Mouse (Mus musculus): ENCODE results near the gene Polr1c.

DNA sequence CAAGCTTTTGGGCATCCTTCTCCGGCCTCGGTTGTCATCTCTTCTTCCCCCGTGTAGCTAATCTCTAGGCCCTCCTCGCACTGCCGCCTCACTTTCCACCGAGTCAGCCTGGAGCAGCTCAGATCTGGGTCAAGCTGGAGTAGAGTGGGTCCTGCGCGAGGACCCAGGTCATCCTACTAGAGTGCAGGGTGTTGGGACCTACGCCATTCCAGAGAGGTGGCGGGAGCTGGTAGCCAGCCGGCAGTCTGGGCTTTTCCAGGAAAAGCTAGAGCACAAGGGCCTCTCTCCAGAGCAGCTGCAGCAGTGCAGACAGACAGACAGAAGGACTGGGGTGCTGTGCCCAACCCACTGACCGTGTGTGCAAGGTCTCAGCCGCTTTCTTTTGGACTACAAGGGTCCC is 5.6 kb downstream of the Polr1c start:
- no peak for TF ChIP-seq CTCF (IDR thresholded peaks at IDR 0.05; ENCODE audit: low read depth, low read length)
- TF ChIP-seq POLR2A (IDR thresholded peaks at IDR 0.05; ENCODE audit: extremely low read depth, insufficient read depth, low read length): no peak

Data from liver, adult 2 months (tissue).